Mouse (Mus musculus) ovary, postnatal 36 days (tissue): ENCODE results near the gene Kdm6b.
A peak's percentile ranks its signal among the peaks of the same experiment; 100 is the strongest.

ENCODE experiments used
- DNase-seq: peaks from one replicate; pipeline ENCODE4 v3.0.0; 2022; ENCODE audit warnings: low spot score, mixed read lengths

Kdm6b gene

DNA sequence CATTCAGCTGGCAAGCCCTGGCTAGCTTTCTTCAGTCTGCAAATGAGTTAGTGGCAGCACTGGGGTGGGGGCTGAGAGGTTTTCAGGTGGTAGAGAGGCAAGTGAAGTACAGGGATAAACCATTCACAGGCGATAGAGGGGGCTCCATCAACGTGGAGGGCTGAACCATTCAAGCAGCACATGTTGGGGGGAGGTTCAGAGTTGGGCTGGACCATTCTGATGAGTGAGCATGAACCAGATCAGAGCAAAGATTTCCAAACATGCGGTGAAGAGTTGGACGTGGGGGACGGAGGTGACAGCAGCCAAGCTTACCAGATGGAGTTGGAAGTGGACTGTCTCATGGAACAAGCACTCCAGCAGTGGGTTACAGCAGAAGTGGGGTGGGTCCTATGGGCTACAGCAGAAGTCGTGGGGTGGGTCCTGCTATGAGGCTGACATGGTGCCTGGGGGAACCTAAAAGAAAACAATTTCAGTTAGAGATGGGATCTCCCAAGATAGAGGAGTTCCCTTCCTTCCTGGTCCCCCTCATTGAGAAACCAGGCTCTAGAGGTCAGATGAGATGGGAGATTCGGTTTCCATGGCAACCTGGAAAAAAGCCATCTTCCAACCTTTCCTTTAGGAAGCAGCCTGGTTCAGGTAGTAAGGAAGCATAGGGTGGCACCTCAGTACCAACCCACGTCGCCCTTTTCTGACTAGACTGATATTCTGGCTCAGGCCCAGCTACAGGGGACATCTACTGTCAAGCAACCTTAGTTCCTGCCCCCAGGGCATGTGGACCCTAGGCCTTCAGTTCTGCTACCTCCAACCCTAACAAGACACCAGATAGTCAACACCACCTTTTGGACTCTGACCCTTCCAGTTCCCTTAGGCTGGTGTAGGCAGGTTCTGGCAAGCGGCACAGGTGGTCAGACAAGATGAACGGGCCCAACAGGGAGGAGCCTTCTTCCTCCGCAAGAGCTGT is at the start of gene Kdm6b:
Gene Kdm6b, minus strand, starts transcription at position 455 of the 961 bp plus-strand sequence.
- peak; percentile 3 for DNase-seq

GRCm38 (mm10) chr11:69461568-69461967 is 48.1 kb upstream of the Kdm6b start:
- DNase-seq, result no peak

GRCm38 (mm10) chr11:69459883-69460282 is 46.4 kb upstream of the Kdm6b start:
- no peak for DNase-seq

DNA sequence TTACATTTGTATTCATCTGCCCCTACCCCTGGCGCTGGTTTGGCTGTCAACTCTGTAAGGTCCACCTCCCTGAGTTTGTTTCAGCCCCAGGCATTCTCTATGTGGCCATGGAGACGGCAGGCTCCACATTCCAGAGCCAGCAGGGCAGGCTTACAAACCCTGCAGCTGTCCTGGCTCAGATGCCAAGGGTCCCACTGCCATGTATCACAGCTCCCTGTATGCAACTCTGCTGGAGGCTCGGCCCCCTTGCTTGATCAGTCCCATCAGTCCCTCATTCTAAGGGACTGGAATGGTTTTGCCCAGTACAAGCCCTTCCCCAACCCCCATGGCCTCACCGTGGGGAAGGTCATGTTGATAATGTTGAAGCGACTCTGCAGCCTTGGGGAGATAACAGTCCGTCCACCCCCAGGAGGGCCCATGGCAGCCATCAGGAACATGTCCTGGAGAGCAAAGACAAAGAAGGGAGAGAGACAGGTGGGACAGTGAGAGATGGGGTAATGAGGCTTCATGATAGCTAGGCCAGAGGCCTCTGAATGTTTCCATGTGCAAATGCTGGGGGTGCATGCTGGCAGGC is 43.6 kb upstream of the Kdm6b start:
- peak; percentile 55 for DNase-seq

DNA sequence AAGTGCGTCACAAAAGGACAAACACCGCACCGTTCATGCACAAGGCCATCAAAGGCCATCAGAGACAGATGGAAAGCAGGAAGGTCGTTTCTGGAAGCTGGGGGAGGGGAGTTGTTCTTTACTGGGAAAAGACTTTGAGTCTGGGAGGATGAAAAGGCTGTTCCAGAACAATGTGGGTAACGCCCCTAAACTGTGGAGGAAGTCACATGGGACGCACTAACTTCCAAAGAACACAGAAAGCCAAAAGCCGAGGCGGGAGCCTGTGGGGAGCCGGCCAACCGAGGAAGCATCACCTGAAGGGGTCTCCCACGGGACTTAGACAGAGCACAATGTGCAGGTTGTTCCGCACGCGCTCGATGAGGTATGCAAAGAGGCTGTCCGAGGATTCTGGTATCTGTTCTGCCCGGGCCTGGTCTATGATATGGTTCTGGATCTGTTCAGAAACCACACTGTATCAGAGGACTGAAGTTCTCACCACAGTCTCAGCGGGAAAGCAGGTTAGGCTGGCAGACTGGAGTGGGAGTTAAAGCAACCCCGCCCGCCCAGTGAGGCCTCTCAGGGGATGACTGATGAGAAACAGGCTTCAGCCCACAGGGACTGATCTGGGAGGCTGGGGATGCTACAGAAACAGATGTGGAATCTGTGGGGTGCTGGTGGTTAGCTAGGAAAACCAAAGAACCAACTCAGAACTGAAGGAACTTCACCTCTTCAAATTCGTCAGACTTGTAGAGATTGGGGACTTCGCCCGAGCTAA is 38.8 kb upstream of the Kdm6b start:
- no peak for DNase-seq

DNA sequence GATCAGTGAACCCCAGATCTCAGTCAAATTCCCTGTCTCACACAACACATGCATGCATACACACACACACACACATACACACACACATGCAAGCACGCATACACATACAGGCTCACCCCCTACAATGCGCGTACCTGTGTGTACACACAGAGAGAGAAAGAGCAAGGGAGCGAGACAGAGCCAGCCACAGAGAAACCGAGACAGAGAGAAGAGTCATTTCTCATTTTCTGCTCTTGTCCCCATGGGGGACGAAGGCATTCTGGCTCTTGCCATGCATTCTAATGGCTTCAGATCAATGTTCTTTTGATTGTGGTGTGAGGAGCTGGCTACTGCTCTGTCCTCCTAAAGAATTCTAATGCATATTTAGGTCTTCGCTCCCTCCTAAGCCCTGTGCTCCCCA is 33.8 kb upstream of the Kdm6b start:
- DNase-seq, result no peak

DNA sequence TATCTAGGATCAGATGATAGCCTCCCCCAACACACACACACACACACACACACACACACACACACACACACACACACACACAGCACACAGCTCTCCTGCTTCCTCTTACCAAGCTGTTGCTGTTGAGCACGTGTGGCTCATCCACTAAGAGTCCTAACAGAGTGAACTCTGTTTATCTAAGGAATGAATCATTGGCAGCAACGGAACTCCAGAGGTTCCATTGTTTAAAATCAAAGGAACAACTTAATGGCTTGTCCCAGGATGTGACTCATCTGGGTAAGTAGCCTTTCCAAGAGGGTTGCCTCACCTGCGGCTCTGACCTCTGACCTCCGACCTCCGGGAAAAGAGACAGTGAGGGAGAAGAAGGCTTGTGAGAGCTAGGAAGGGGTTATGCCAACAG is 29.9 kb upstream of the Kdm6b start:
- DNase-seq, result no peak

DNA sequence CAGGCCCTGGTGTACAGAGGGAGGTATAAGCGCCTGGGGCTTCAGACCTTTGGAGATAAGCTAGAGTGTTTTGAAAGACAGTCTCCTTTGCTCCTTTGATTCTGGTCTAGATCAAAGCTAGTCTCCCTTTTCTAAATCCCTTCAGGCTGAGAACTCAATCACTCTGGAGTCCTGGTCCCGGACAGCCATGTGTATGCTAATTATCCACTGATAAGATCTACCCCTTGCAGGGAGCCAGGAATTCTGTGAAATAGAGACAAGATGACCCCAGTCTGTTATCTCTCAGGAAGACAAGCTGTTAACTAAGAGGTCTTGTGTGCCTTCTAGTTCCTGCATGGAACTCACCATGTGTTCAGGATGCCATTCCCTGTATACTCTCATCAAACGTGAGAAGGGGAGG is 23.8 kb upstream of the Kdm6b start:
- no peak for DNase-seq

DNA sequence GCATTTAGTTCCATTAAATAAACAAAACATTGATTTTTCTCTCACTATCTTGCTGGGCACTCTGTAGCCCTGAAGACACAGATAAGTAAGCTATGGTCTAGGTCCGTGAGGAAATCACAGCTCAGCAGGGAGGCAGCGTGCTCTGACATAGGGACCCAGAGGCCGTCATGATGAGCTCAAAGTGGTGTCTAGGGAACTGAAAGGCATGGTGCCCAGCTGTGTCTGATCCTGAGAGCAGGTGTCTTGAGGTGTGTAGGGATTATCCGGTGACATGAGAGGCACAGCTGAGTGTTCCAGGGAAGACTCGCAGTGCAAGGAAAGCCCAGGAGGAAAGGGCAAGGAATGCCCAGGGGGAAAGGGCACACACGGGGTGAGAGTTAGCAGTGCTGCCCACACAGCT is 19.7 kb upstream of the Kdm6b start:
- no peak for DNase-seq

DNA sequence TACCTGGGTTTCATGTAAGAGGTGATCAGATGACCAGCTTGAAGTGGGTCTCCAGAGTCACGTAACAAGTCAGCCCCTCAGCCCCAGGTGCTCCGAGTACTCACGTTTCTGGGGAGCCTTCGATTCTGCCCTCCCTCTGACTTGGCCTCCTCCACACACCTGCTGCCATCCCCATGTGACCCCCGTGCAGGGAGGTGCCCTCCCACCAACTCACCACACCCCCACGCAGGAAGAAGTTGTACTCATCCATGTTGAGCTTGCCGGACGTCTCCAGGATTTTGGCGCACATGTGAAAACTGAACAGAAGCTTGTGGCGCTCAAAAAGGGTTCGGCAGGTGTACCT is 19.1 kb upstream of the Kdm6b start:
- no peak for DNase-seq

- peak; percentile 56 for DNase-seq
Measured at GRCm38 (mm10) chr11:69431829-69432639, 18.6 kb upstream of the Kdm6b start.

- DNase-seq, result no peak
Measured at GRCm38 (mm10) chr11:69430631-69431030, 17.2 kb upstream of the Kdm6b start.

DNA sequence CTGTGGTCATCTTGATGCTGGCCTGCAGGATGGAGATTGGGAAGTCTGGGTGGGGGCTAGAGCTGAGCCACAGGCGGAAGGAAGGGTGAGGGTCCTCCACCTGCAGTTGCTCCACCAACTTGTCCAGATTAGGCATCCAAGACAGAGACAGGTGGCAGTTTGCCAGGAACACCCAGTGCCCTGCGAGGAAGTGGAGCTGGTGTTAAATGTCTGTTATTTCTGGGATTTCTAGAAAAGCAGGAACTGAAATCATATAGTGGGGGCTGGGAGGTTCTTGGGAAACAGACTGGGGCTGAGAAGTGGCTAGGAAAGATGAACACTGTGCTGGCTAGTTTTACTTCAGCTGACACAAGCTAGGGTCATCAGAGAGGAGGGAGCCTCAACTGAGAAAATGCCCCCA is 15.8 kb upstream of the Kdm6b start:
- no peak for DNase-seq

- peak; percentile 51 for DNase-seq
Measured at GRCm38 (mm10) chr11:69428751-69429150, 15.3 kb upstream of the Kdm6b start.

DNA sequence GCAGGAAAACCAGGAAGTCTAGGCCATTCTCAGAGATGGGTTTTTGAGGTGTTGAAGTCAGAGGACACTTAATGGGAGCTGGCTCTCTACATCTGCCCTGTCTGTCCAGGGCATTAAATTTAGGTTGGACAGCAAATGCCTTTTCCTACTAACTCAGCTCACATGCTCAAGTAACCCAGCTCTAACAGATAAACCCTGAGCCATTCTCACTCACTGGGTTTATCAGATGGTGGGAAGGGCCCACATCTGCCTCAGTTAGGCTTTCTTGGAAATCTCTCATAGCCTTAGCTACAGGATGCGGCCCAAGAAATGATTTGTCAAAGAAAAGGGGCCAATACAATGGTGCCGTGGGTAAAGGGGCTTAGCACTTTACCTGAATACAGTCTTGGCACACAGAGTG is 12.8 kb upstream of the Kdm6b start:
- no peak for DNase-seq

DNA sequence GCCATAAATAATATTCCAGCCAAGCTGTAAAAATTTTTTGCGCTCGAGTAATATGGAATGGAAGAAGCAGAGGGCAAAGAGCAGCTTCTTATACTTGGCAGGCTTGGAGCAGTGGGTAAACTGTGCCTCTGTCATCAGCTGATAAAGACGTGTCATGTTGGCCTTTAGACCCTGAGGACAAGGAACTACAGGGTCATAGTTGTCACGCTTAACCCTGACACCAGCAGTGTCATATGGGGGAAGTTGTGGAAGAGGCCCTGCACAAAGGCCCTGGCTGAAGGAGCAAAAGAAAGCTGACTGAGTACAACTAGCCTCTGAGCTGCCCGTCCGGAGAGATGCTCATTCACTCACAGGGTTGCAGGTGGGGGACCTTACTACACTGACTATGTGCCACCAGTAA is 10.4 kb upstream of the Kdm6b start:
- DNase-seq, result no peak

- peak; percentile 6 for DNase-seq
Measured at GRCm38 (mm10) chr11:69422842-69423241, 9.4 kb upstream of the Kdm6b start.

DNA sequence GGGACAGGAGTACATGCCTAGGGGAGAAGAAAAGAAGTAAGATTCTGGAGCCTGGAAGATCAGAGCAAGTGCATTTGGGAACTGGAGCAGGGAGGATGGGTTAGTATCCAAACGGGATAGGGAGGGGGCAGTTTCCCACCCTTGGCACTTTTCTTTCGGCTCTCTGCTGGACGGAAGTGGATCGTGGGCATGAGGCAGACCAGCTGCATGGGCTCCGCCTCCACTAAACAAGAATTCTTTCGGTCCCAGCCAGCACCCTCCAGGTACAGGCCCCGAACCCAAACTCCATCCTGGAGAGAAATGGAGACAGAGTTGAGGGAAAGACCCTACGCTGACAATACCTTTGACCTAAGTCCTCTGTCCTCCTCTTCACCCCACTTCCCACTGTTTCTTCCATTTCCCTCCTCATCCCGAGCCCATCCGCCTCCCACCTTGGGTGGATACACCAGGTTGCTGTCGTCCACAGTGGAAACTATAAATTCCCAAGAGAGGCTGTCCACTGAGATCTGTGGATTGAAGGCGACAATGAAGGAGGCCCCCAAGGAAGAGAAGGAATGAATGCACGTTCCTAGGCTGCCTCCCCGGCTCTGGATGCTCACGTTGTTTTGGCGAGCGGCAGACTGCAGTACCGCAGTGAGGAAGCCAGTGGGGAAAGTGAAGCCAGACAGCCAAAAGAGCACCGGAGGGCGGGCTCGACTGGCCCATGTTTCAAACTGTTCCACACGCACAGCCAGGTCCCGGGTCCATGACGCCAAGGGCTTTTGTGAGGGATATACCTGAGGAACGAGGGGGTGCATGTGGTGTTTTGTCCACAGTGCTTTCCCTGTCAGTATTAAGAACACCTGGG is 7.9 kb upstream of the Kdm6b start:
- DNase-seq, result peak; percentile 14

GRCm38 (mm10) chr11:69420554-69421000 is 7.1 kb upstream of the Kdm6b start:
- no peak for DNase-seq

DNA sequence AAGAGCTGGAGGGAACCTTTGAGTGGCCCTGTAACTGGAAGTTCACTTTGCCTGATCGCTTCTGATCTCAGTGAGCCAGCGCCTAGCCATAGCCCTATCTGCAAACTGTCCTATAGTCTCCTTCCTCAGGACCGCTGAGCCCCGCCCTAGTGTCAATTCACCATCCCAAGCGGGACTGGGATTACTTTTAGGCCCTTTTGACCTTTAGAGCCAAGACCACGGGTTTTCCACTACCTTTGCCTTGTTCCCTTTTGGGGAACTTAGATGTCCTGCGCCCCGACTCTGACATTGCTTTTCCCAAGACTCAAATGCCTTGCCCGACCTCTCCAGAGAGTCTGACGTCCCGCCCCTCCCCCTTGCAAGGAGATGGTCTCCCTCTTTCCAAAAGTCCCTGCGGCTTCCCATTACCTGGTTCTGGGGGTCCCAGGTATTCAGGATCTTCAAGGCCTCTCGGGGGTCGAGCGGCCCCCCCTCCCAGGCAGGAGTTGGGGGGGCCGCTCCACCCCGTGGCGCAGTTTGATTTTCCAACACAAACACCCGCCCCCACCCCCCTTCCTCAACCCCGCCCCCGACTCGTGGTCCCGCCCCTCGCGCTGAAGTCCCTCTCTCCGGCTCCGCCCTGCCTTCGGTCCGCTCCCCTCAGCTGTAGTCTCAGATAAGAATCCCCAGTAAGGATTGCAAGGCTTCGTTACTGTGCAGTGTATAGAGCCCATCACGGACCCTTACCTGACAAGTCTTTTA is 6.5 kb upstream of the Kdm6b start:
- peak; percentile 62 for DNase-seq
